Mouse (Mus musculus) stomach, postnatal 0 days (tissue): ENCODE measurements at regions not wholly inside any gene's neighbourhood (a gene's known extent, or its start where the extent isn't known, plus 50 kb on each side); places are given as distances from the start of the nearest gene placed in this dataset.

ENCODE experiments used
- CTCF ChIP-seq: IDR thresholded peaks from 2 replicates; pipeline ENCODE4 v1.5.1; 2016; ENCODE audit warnings: antibody characterized with exemption, low read depth, mild to moderate bottlenecking, moderate library complexity
- EP300 ChIP-seq: optimal IDR thresholded peaks from 2 replicates; pipeline ENCODE3; 2016; ENCODE audit warnings: antibody characterized with exemption

DNA sequence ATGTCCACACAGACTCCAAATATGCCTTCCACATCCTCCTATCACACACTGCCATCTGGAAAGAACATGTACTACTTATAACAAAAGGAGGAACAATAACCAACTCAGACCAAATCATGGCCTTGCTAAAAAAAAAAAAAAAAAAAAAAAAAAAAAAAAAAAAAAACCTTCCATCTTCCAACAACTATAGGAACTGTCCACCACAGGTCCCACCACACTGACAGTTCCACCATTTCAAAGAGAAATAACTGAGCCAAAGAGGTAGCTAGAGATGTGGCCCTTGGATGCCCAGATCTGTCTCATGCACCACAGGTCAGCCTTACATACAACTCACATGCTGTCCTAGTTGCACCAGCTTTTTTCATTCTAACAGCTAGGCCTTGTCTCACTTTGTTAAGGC, 97.1 kb downstream of the Tmem17 start:
- no peak for TF ChIP-seq CTCF
- TF ChIP-seq EP300, result no peak
